Mouse (Mus musculus) MEL (cell line): Measurements from ENCODE around the gene Tom1l2. TPM values are rescaled to one million over a fixed set of nuclear protein-coding genes. Genes with fewer than 3 reads are reported as not detected.
A peak's percentile ranks its signal among the peaks of the same experiment; 100 is the strongest.

Experiments
- DNase-seq: peaks from one replicate; pipeline ENCODE4 v3.0.0; 2011; ENCODE audit warnings: low read depth, low spot score
- H3K27ac ChIP-seq: 2 replicates; pipeline ENCODE4 v1.5.1; 2012; ENCODE audit warnings: low read depth, mild to moderate bottlenecking, control low read depth, low read length, moderate library complexity; ENCODE audit not compliant: control insufficient read depth
- H3K27me3 ChIP-seq, 2 experiments: fragments of 150-350 bp in 1 of 2; sonication (generic) in 1 of 2; 2 replicates each; pipeline ENCODE4 v1.6.1; 2012; ENCODE audit warnings: low read length in 2 of 2, mild to moderate bottlenecking in 2 of 2, improper control_type of control experiment in 1 of 2, moderate library complexity in 1 of 2; ENCODE audit not compliant: insufficient read depth in 2 of 2, control insufficient read depth in 1 of 2
- H3K36me3 ChIP-seq, 2 experiments: 2 replicates each; pipeline ENCODE4 v1.6.1; 2012 to 2014; ENCODE audit warnings: low read length in 2 of 2, improper control_type of control experiment in 1 of 2, inconsistent platforms in 1 of 2, mild to moderate bottlenecking in 1 of 2; ENCODE audit not compliant: insufficient read depth in 2 of 2, control insufficient read depth in 1 of 2
- H3K4me1 ChIP-seq, 2 experiments: fragments of 150-350 bp in 1 of 2; sonication (generic) in 1 of 2; 2 replicates each; pipeline ENCODE4 v1.6.1; 2012; ENCODE audit warnings: low read length in 2 of 2, improper control_type of control experiment in 1 of 2, mild to moderate bottlenecking in 1 of 2; ENCODE audit not compliant: insufficient read depth in 2 of 2, control insufficient read depth in 1 of 2
- H3K4me3 ChIP-seq, 2 experiments: fragments of 150-350 bp in 1 of 2; sonication (generic) in 1 of 2; 2 replicates each; pipeline ENCODE4 v1.5.1; 2012; ENCODE audit warnings: low read depth in 2 of 2, low read length in 2 of 2, mild to moderate bottlenecking in 2 of 2, moderate library complexity in 2 of 2, control low read depth in 1 of 2, improper control_type of control experiment in 1 of 2; ENCODE audit not compliant: control insufficient read depth in 1 of 2, insufficient read depth in 1 of 2
- H3K79me2 ChIP-seq: 2 replicates; pipeline ENCODE4 v1.6.1; 2012; ENCODE audit warnings: mild to moderate bottlenecking, low read length, moderate library complexity; ENCODE audit not compliant: control insufficient read depth, poor library complexity, insufficient read depth
- H3K9ac ChIP-seq: 2 replicates; pipeline ENCODE4 v1.6.1; 2012; ENCODE audit warnings: low read depth, mild to moderate bottlenecking, control low read depth, low read length, moderate library complexity; ENCODE audit not compliant: control insufficient read depth, poor library complexity, severe bottlenecking
- H3K9me3 ChIP-seq: fragments of 150-350 bp; sonication (generic); replicated peaks from 2 replicates; pipeline ENCODE4 v1.6.1; 2012; ENCODE audit warnings: mild to moderate bottlenecking, low read length, improper control_type of control experiment, moderate library complexity; ENCODE audit not compliant: insufficient read depth
- EP300 ChIP-seq, 2 experiments: IDR thresholded peaks; 2 replicates each; pipeline ENCODE4 v1.6.1; 2011; ENCODE audit warnings: improper control_type of control experiment in 2 of 2, low read length in 2 of 2, low read depth in 1 of 2, mild to moderate bottlenecking in 1 of 2
- GATA1 ChIP-seq: IDR thresholded peaks from 2 replicates; pipeline ENCODE4 v1.6.1; 2011; ENCODE audit warnings: low read depth, low read length, improper control_type of control experiment
- MAX ChIP-seq: IDR thresholded peaks from 2 replicates; pipeline ENCODE4 v1.6.1; 2011; ENCODE audit warnings: low read length, improper control_type of control experiment
- MYC ChIP-seq: IDR thresholded peaks from 2 replicates; pipeline ENCODE4 v1.6.1; 2011; ENCODE audit warnings: low read depth, mild to moderate bottlenecking, low read length, improper control_type of control experiment, moderate library complexity
- POLR2A ChIP-seq, 2 experiments: IDR thresholded peaks; 2 replicates each; pipeline ENCODE4 v1.6.1; 2011 to 2012; ENCODE audit warnings: low read length in 2 of 2, mild to moderate bottlenecking in 2 of 2, control low read depth in 1 of 2, improper control_type of control experiment in 1 of 2, low read depth in 1 of 2, moderate library complexity in 1 of 2; ENCODE audit not compliant: control insufficient read depth in 1 of 2, insufficient read depth in 1 of 2, poor library complexity in 1 of 2
- POLR2AphosphoS2 ChIP-seq: IDR thresholded peaks from 2 replicates; pipeline ENCODE4 v1.6.1; 2011; ENCODE audit warnings: low read length, improper control_type of control experiment
- SIN3A ChIP-seq: IDR thresholded peaks from 2 replicates; pipeline ENCODE4 v1.6.1; 2012; ENCODE audit warnings: low read length, improper control_type of control experiment, inconsistent platforms
- TCF12 ChIP-seq: IDR thresholded peaks from 2 replicates; pipeline ENCODE4 v1.6.1; 2014; ENCODE audit warnings: low read depth, mild to moderate bottlenecking, inconsistent platforms, low read length, improper control_type of control experiment, moderate library complexity
- ZNF384 ChIP-seq: IDR thresholded peaks from 2 replicates; pipeline ENCODE4 v1.6.1; 2012; ENCODE audit warnings: low read depth, mild to moderate bottlenecking, inconsistent platforms, low read length, improper control_type of control experiment
- polyA plus RNA-seq, 2 experiments: library from polyadenylated mRNA; stranded (reverse) in 1 of 2; unstranded in 1 of 2; fragments of >175 nt in 1 of 2; fragments of >200 nt in 1 of 2; gene quantifications; 2 replicates each; pipeline versions ENCODE4 v1.2.1 to v1.2.4; 2012; ENCODE audit warnings: low replicate concordance in 2 of 2, low read depth in 1 of 2; ENCODE audit not compliant: insufficient read length in 2 of 2, insufficient read depth in 1 of 2, missing spikeins in 1 of 2
- total RNA-seq: library from RNA; depleted of rRNA; stranded (reverse); fragments of 300-350 nt; gene quantifications from 2 replicates; pipeline ENCODE4 v1.2.3, GENCODE M21; 2012

Tom1l2 gene
- total and polyA plus RNA-seq, 3 experiments: 6.8 to 12.2 TPM; not detected in 1

- H3K4me1 ChIP-seq: peaks cover 4 to 8% of the 10 kb centered on the region in 2 experiments
- DNase-seq: peak; percentile 28
Measured at GRCm38 (mm10) chr11:60346537-60346936, 6.2 kb downstream of the Tom1l2 start.

GRCm38 (mm10) chr11:60345868-60346267 lies 6.8 kb downstream of the Tom1l2 start:
- H3K9ac ChIP-seq: no peak overlapping the region
- no peaks in the 10 kb centered on the region; the same call in 1 of the 2 replicates for H3K79me2 ChIP-seq
- no peaks in the 10 kb centered on the region for H3K9me3 ChIP-seq
- H3K4me3 ChIP-seq: no peak overlapping the region
- H3K27me3 ChIP-seq: no peaks in the 10 kb centered on the region
- peak; percentile 57; the same call in 1 of the 2 replicates for TF ChIP-seq TCF12
- TF ChIP-seq GATA1: peak; percentile 64
- TF ChIP-seq EP300 (IDR thresholded peaks at IDR 0.05; ENCODE audit: low read depth in 1 of 2, low read length in 2 of 2): peak; percentile 38 to 42; a peak in 2 of 4 replicates
- TF ChIP-seq MYC: no peak
- TF ChIP-seq ZNF384: 0 out of 2 replicates have a peak, but pooled peaks have one; percentile 21
- no peak overlapping the region for H3K27ac ChIP-seq
- DNase-seq: no peak
- H3K36me3 ChIP-seq: peaks cover 0 to 19% of the 10 kb centered on the region in 2 experiments; a peak in 2 of 4 replicates
- peaks cover 4 to 6% of the 10 kb centered on the region in 2 experiments for H3K4me1 ChIP-seq

More at GRCm38 (mm10) chr11:60346537-60346936, 6.2 kb downstream of the Tom1l2 start:
- TF ChIP-seq GATA1 (peak; percentile 32; the same call in 1 of the 2 replicates), SIN3A (0 out of 2 replicates have a peak, but pooled peaks have one; percentile 21), POLR2AphosphoS2 (no peak), POLR2A (IDR thresholded peaks at IDR 0.05; ENCODE audit: control insufficient read depth in 1 of 2, insufficient read depth in 1 of 2, low read depth in 1 of 2, low read length in 2 of 2, poor library complexity in 1 of 2) (no peak), MAX (no peak)
- Histone ChIP-seq H3K4me3 (no peak overlapping the region), H3K36me3 (peaks cover 0 to 20% of the 10 kb centered on the region in 2 experiments; a peak in 2 of 4 replicates), H3K27ac (no peak overlapping the region), H3K9ac (no peak overlapping the region), H3K27me3 (no peaks in the 10 kb centered on the region), H3K79me2 (no peaks in the 10 kb centered on the region; the same call in 1 of the 2 replicates), H3K9me3 (no peaks in the 10 kb centered on the region)

- DNase-seq: no peak
Measured at GRCm38 (mm10) chr11:60339361-60339760, 13.3 kb downstream of the Tom1l2 start.

More at GRCm38 (mm10) chr11:60339361-60339760, 13.3 kb downstream of the Tom1l2 start:
- no peak overlapping the region for H3K27ac ChIP-seq
- no peaks in the 10 kb centered on the region for H3K36me3 ChIP-seq
- no peak overlapping the region for H3K4me3 ChIP-seq
- H3K4me1 ChIP-seq: no peaks in the 10 kb centered on the region
- H3K9ac ChIP-seq: no peak overlapping the region
- no peaks in the 10 kb centered on the region for H3K27me3 ChIP-seq
- TF ChIP-seq EP300 (IDR thresholded peaks at IDR 0.05; ENCODE audit: low read depth in 1 of 2, low read length in 2 of 2): no peak
- 0 out of 2 replicates have a peak, but pooled peaks have one; percentile 2 for TF ChIP-seq ZNF384
- TF ChIP-seq, all 39 proteins: peak for 1
- Histone ChIP-seq H3K9me3 (no peaks in the 10 kb centered on the region), H3K79me2 (no peaks in the 10 kb centered on the region; the same call in 1 of the 2 replicates)
